Mouse (Mus musculus) Patski (cell line): ENCODE measurements around the gene She. TPM values are rescaled to one million over a fixed set of nuclear protein-coding genes. Genes with fewer than 3 reads are reported as not detected.

Experiments
- ATAC-seq: fragments of 100-300 bp; one replicate; pipeline ENCODE4 v1.8.0; 2021
- CTCF ChIA-PET: fragments of 350-600 bp; sonication (Branson Sonifier 250); formaldehyde crosslinking; loops from one replicate; lab custom pipeline; 2022; ENCODE audit warnings: inconsistent platforms; lab: Charles Lee
- POLR2A ChIA-PET: fragments of 350-600 bp; sonication (Branson Sonifier 250); formaldehyde crosslinking; loops from one replicate; lab custom pipeline; 2022; ENCODE audit warnings: antibody characterized with exemption, inconsistent platforms; lab: Charles Lee
- DNase-seq: peaks from one replicate; pipeline ENCODE4 v3.0.0-alpha.2; 2011; ENCODE audit warnings: low read depth, low spot score
- H3K27me3 ChIP-seq: fragments of 371-371 bp; one replicate; pipeline ENCODE4 v1.5.1; 2021
- CTCF ChIP-seq: fragments of 100-300 bp; IDR thresholded peaks from one replicate; pipeline ENCODE4 v1.5.1; 2021
- in situ Hi-C: fragments of 300-500 bp; cut with MboI; formaldehyde crosslinking; loops from 3 replicates; pipeline ENCODE4 v1.11.1; 2018; ENCODE audit warnings: low pct_unique_long_range_greater_than_20kb, mixed read lengths
- polyA plus RNA-seq: library from polyadenylated mRNA; unstranded; gene quantifications from one replicate; pipeline ENCODE4 v1.2.3, GENCODE M21; 2021

The She gene
- polyA plus RNA-seq, 1 experiment from 2014 or later, result 0.03 TPM

DNA sequence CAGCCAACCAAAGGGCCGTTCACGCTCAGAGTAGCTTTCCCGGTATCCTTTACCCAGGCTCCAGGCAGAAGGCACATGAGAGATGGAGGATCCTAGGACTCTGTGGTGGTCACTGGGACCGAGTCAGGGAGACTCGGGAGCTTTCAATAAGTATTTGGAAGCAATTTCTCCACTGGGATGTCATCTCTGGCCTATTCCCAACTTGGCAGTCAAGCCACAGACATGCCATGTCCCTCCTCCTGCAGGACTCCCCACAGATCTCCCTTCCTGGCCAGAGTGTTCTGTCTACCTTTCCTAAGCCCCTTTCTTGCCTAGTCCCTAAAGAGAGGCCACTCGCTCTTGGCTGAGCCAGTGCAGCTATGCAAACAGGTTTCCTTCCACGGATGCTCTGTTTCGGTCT is 46.0 kb downstream of the She start:
- no peak for ATAC-seq
- DNase-seq, result no peak
- no peak for TF ChIP-seq CTCF
- no peaks in the 10 kb centered on the region for H3K27me3 ChIP-seq
- POLR2A ChIA-PET, result interaction anchor here (0.8 kb wide), 2 partner anchors 13 to 18 kb away, joined by 3 read pairs; no protein-coding TSS in a partner anchor
- CTCF ChIA-PET, result interaction anchor here (0.9 to 2.6 kb wide), 3 partner anchors 9 to 87 kb away, joined by 3 to 8 read pairs (median 5); no protein-coding TSS in a partner anchor
- in situ Hi-C loops, result no loop called here

DNA sequence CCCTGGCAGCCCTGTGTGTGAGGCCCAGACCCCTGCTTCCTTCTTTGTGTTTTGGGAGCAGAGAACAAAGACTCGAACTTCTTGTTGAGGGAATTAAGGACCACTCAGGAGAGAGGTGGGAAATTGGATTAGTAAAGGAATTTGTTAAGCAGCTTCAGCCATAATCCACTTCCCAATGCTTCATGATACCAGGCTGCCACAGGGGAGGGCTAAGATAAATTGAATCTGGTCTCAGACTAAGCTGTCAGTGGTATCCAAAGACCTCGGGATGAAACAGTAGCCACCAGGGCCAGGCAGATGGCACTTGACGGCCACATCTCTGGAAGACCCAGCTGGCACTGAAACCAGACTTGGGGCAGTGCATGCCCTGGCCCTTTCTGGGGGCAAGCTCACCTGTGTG is 47.3 kb downstream of the She start:
- TF ChIP-seq CTCF, result no peak
- POLR2A ChIA-PET, result interaction anchor here (0.7 kb wide), 1 partner anchor 93 kb away, joined by 3 read pairs; no protein-coding TSS in a partner anchor
- ATAC-seq (no peak), DNase-seq (no peak)
- H3K27me3 ChIP-seq, result no peaks in the 10 kb centered on the region
- in situ Hi-C loops, result no loop called here
- CTCF ChIA-PET, result interaction anchor here (1.6 to 2.6 kb wide), 2 partner anchors 9 to 17 kb away, joined by 4 to 8 read pairs; no protein-coding TSS in a partner anchor

DNA sequence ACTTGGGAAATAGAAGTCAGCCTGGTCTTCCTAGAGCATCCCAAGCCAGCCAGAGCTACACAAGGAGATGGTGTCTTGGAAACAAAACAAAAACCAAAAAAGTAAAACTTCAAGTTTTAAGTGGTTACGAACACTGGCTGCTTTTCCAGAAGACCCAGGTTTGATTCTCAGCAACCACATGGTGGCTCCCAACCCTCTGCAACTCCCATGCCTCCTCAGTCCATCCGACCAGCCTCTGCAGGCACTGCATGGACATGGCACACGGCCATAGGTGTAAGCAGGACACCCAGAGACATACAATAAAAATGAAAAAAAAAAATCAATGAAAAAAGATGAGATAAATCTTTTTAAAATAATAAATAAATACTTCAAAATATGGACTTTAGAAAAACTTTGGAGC is 48.2 kb downstream of the She start:
- no peak for TF ChIP-seq CTCF
- ATAC-seq (no peak), DNase-seq (no peak)
- ChIA-PET POLR2A (no interaction called here), CTCF (interaction anchor here (1.6 kb wide), 1 partner anchor 10 kb away, joined by 4 read pairs; no protein-coding TSS in a partner anchor)
- in situ Hi-C loops, result no loop called here
- no peaks in the 10 kb centered on the region for H3K27me3 ChIP-seq

DNA sequence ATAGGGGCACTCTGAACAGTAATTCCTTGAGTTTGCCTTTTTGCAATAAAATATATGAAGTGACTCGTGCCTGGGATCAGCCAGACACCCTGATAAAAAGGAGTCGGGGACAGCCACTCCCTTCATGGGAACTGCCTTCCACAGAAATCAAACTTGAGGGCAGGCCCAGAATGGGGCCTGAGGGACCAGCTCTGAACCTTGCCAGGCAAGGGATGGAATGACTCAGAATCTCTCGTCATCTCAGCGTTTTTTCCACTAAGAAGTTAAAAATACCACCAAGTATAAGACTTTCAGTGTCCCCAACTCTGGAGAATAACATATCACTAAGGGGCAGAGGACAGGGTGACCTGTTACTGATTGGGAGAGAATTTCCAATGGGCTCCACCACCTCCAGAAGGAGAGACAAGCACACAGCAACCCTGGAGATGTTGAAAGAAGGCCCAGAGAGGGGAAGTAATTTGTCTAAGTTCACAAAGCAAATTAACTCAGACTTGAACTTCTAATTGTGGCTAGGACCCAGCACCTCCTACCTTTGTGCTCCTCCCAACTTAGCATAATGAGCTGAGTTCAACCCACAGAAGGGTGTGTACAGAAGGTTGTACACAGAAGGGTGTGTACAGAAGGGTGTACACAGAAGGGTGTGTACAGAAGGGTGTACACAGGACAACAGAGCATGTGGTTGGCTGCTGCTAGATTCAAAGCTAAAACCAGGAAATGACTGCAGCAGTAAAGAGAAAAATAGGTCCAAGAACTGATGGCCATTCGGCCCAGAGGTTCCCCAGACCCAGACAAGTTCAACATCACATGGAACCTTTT is 49.1 kb downstream of the She start:
- TF ChIP-seq CTCF, result no peak
- H3K27me3 ChIP-seq, result no peaks in the 10 kb centered on the region
- no peak for DNase-seq
- ChIA-PET POLR2A (interaction anchor here (0.6 kb wide), 1 partner anchor 26 kb away, joined by 3 read pairs; no protein-coding TSS in a partner anchor), CTCF (interaction anchor here (1.6 kb wide), 1 partner anchor 11 kb away, joined by 4 read pairs; no protein-coding TSS in a partner anchor)
- ATAC-seq, result no peak
- in situ Hi-C loops, result no loop called here

DNA sequence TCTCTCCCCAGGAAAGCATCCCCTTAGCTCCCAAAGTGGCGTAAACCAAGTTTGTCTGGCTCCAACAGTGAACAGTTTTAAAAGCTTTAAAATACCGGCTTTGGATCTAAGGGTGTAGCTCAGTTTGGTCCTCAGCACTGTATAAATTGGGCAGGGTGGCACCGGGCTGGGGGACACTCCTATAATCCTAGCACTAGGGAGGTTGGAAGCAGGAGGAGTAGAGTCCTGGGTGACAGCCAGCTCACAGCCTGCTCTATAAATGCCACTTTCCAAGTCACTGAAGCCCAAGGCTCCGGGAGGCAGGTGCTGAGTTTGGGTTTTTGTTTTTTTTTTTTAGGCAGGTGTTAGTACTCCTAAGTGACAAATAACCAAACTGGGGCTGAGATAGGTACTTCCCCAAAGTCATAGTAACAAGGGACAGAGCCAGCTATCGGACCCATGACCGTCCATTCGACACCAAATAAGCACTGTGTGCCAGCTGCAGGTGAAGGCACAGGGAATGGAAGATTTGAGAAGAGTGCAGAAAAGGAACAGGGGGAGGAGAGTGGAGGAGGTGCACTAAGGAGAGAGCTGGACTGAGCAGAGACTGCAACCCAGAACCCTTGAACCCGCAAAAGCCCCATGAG is 51.5 kb downstream of the She start:
- ATAC-seq, result no peak
- no peak for TF ChIP-seq CTCF
- in situ Hi-C loops, result no loop called here
- DNase-seq, result no peak
- ChIA-PET POLR2A (no interaction called here), CTCF (interaction anchor here (0.9 to 1.4 kb wide), 5 partner anchors 8 to 21 kb away, joined by 3 to 6 read pairs (median 3); no protein-coding TSS in a partner anchor)
- H3K27me3 ChIP-seq, result no peaks in the 10 kb centered on the region

DNA sequence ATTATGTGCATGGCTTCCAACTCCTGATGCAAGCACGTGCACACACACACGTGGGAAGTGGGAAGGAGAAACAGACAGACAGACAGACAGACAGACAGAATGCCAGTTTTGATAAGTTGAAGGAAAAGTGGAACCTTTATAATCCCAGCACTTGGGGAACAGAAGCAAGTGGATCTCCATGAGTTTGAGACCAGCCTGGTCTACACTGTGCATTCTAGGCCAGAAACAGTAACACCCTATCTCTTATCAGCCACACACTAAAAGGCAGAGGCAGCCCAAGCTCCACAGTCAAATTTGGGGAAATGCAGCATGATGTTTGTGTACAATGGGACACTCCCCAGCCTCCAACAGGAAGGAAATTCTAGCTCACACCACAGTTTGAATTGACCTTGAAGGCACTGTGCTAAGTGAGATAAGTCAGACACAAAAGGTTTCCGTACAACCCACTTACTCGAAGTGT is 52.4 kb downstream of the She start:
- TF ChIP-seq CTCF, result no peak
- in situ Hi-C loops, result no loop called here
- CTCF ChIA-PET, result interaction anchor here (1.3 kb wide), 1 partner anchor 9 kb away, joined by 3 read pairs; no protein-coding TSS in a partner anchor
- ATAC-seq (no peak), DNase-seq (no peak)
- no peaks in the 10 kb centered on the region for H3K27me3 ChIP-seq
- POLR2A ChIA-PET, result no interaction called here

DNA sequence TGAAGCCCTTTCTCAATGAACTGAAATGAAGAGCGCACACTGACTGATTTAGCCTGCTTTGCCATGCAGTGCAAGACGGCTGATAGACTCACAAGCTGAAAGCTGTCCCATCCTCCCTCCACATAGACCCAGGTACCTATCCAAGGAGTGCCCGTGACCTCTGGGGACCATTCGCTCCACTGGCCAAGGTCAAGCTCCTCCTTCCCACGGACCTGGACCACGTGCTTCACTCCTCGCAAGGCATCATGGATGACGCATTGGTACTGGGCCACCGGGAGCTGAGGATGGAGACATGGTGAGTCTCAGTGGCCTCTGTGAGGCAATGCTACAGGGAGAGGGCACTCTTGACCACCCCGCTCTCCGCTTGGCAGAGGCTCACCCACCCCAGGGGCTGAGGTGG is 54.6 kb downstream of the She start:
- in situ Hi-C loops, result no loop called here
- ATAC-seq, result no peak
- no peak for TF ChIP-seq CTCF
- ChIA-PET POLR2A (interaction anchor here (1.1 kb wide), 1 partner anchor 10 kb away, joined by 3 read pairs; no protein-coding TSS in a partner anchor), CTCF (interaction anchor here (1.0 to 1.3 kb wide), 3 partner anchors 9 to 24 kb away, joined by 3 to 5 read pairs (median 3); no protein-coding TSS in a partner anchor)
- no peaks in the 10 kb centered on the region for H3K27me3 ChIP-seq
- DNase-seq, result no peak

DNA sequence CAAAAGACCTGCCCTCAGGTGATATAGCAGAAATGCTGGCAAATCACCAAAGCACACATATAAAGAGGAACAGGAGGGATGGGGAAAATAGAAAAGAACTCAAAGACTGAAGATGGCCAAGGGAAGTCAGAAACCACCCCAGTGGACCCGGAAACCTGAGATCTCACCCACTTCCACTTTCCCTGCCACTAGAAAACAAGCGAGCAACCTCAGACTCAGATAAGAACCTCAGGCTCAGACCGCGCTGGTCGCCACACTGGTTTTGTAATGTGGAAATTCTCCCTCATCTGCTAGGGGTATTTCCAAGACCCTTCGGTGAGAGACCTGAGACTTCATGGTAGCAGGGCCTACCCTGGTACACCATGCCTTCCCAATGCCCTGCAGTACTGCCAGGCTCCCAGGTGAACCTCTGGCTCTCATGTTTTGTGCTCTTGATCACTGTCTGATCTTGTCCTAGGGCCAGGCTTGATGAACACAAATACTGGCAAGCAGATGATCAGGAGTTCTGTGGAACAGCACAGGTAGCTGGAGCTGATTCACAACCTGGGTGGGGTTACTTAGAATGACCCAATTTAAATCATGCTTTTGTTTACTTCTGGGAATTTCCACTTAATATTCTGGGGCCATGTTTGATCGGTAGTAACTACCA is 56.5 kb downstream of the She start:
- ChIA-PET CTCF (interaction anchor here (1.2 kb wide), 1 partner anchor 18 kb away, joined by 3 read pairs; no protein-coding TSS in a partner anchor), POLR2A (no interaction called here)
- TF ChIP-seq CTCF, result no peak
- in situ Hi-C loops, result no loop called here
- H3K27me3 ChIP-seq, result no peaks in the 10 kb centered on the region
- ATAC-seq (no peak), DNase-seq (no peak)

DNA sequence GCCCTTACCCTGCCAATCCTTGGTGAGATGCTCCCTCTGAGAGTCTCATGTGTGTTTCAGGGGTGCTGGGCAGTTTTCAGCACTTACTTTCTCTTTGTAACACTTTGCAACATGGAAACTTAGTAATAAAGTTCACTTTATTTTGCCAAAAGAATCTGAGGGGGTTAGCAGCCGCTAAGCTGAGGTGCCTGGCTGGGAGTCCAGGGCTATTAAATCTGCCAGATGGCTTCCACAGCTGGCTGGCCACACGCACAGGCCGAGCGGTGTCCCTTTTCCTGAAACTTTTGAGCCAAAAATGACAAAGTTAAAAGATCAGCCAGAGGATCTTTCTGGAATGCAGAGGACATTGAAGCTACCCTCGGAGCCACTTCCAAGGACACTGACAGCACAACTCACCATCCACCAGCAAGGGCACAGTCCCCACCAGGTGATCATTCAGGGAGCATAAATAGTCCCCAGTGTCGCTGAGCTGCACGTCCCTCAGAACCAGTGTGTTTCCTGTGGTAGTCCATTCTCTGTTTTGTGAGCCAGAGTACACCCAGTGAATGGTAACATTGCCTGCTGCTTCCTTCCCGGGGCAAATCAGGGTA is 58.8 kb downstream of the She start:
- DNase-seq (no peak), ATAC-seq (no peak)
- in situ Hi-C loops, result no loop called here
- TF ChIP-seq CTCF, result no peak
- ChIA-PET POLR2A (interaction anchor here (0.9 kb wide), 1 partner anchor 13 kb away, joined by 3 read pairs; no protein-coding TSS in a partner anchor), CTCF (interaction anchor here (0.9 kb wide), 1 partner anchor 8 kb away, joined by 3 read pairs; no protein-coding TSS in a partner anchor)
- no peaks in the 10 kb centered on the region for H3K27me3 ChIP-seq
